In genomic region chr7:25705801-25706251, GRCm38 (mm10) we compare ENCODE assay signal across 8 mouse cellular contexts. TPM values are rescaled to one million over a fixed set of nuclear protein-coding genes. Genes with fewer than 3 reads are reported as not detected.
DNase-seq lines count a peak whose midpoint lies in the region; ATAC-seq and TF ChIP-seq lines count a peak whose summit lies in the region.

No protein-coding gene starts in this region.

- no peak for ATAC-seq in liver, embryonic 11.5 days (replicated peaks; ENCODE audit: low FRiP score)

- WGBS in cerebellum, adult 2 months = 24% methylated on average over 6 of the region's 6 CpGs
- WGBS in liver, embryonic 11.5 days = 69% methylated on average over 6 of the region's 6 CpGs

- peak; percentile 43 to 61 for DNase-seq in cerebellum, adult 2 months
- DNase-seq in cerebellum, adult 8-10 months = no peak
- peak; percentile 26 for DNase-seq in urinary bladder, postnatal 25 days (ENCODE audit: low spot score)
- DNase-seq in urinary bladder, postnatal 10 days (ENCODE audit: low spot score) = no peak
- DNase-seq in liver, embryonic 11.5 days (ENCODE audit: low spot score) = no peak
- DNase-seq in telencephalon, adult 2 months (ENCODE audit: low read depth, low spot score) = peak; percentile 58
- DNase-seq in layer of hippocampus, adult 18-20 months (ENCODE audit: low spot score in 2 of 2) = no peak
- no peak for DNase-seq in spleen, postnatal 14 days (ENCODE audit: low spot score in 2 of 2)

- TF ChIP-seq POLR2A in cerebellum, adult 2 months (IDR thresholded peaks at IDR 0.05; ENCODE audit: borderline replicate concordance, insufficient read depth, low read length) = no peak

- peaks cover 5% of the 10 kb centered on the region for H3K4me1 ChIP-seq in cerebellum, adult 2 months (ENCODE audit: control insufficient read depth, insufficient read depth, low read length)
- peaks cover 51% of the 10 kb centered on the region for H3K4me1 ChIP-seq in liver, embryonic 11.5 days (replicated peaks; ENCODE audit: control insufficient read depth, insufficient read depth, low read length)

- H3K27me3 ChIP-seq in cerebellum, adult 2 months (ENCODE audit: control insufficient read depth, insufficient read depth, low read length) = no peaks in the 10 kb centered on the region
- no peaks in the 10 kb centered on the region for H3K27me3 ChIP-seq in liver, embryonic 11.5 days (replicated peaks; ENCODE audit: control insufficient read depth, insufficient read depth, low read length)

- H3K9me3 ChIP-seq in liver, embryonic 11.5 days (ENCODE audit: control insufficient read depth, low read length) = peaks cover 7% of the 10 kb centered on the region; the same call in 1 of the 2 replicates

- H3K4me2 ChIP-seq in liver, embryonic 11.5 days = no peak overlapping the region

- no peak overlapping the region for H3K4me3 ChIP-seq in cerebellum, adult 2 months (replicated peaks; ENCODE audit: insufficient read depth, low read depth, low read length)
- no peak overlapping the region for H3K4me3 ChIP-seq in liver, embryonic 11.5 days (ENCODE audit: low read depth, low read length)

- H3K27ac ChIP-seq in cerebellum, adult 2 months (ENCODE audit: insufficient read depth, low read length) = no peak overlapping the region
- H3K27ac ChIP-seq in liver, embryonic 11.5 days (ENCODE audit: low read depth, low read length) = peak overlapping the region; percentile 46; the same call in 1 of the 2 replicates

- TF ChIP-seq CTCF in cerebellum, adult 2 months (IDR thresholded peaks at IDR 0.05; ENCODE audit: borderline replicate concordance, insufficient read depth, low read depth, low read length) = no peak

- peaks cover 20% of the 10 kb centered on the region for H3K36me3 ChIP-seq in liver, embryonic 11.5 days (ENCODE audit: control insufficient read depth, insufficient read depth, low read length)

- no peak overlapping the region for H3K9ac ChIP-seq in liver, embryonic 11.5 days (ENCODE audit: low read depth, low read length)

RNA-seq across cellular contexts. Expression of gene Ccdc97, which starts 13.1 kb away (rescaled TPM):
- 59.3 and 62.7 TPM in 2 replicates for polyA plus RNA-seq in cerebellum, adult 2 months (2012; rRNA removed)
- 33.2 and 33.9 TPM in 2 replicates for polyA plus RNA-seq in liver, embryonic 11.5 days (2014; fragmentation: Nextera tagmentation; extraction: Ambion mirVana)
- 10 to 100 TPM; 63.4 to 65.6 TPM for total RNA-seq in layer of hippocampus, adult 18-20 months (2021)

RNA-seq across cellular contexts. Expression of gene Tgfb1, which starts 19.0 kb away (rescaled TPM):
- 4.9 and 5.0 TPM in 2 replicates for polyA plus RNA-seq in cerebellum, adult 2 months (2012; rRNA removed)
- polyA plus RNA-seq in liver, embryonic 11.5 days (2014; fragmentation: Nextera tagmentation; extraction: Ambion mirVana) = 14.4 and 16.4 TPM in 2 replicates
- 1 to 10 TPM; 6.5 to 7.7 TPM for total RNA-seq in layer of hippocampus, adult 18-20 months (2021)

RNA-seq across cellular contexts. Expression of gene B9d2, which starts 25.2 kb away (rescaled TPM):
- polyA plus RNA-seq in cerebellum, adult 2 months (2012; rRNA removed) = 36.9 and 37.3 TPM in 2 replicates
- polyA plus RNA-seq in liver, embryonic 11.5 days (2014; fragmentation: Nextera tagmentation; extraction: Ambion mirVana) = 38.2 and 40.9 TPM in 2 replicates
- total RNA-seq in layer of hippocampus, adult 18-20 months (2021) = 10 to 100 TPM; 22.2 to 26.3 TPM

RNA-seq across cellular contexts. Expression of gene Tmem91, which starts 30.9 kb away (rescaled TPM):
- polyA plus RNA-seq in cerebellum, adult 2 months (2012; rRNA removed) = 27.2 and 27.4 TPM in 2 replicates
- polyA plus RNA-seq in liver, embryonic 11.5 days (2014; fragmentation: Nextera tagmentation; extraction: Ambion mirVana) = 2.5 and 3.3 TPM in 2 replicates
- total RNA-seq in layer of hippocampus, adult 18-20 months (2021) = 10 to 100 TPM in 1 of 2 experiments, 1 to 10 TPM in 1; 8.4 to 10.9 TPM

RNA-seq across cellular contexts. Expression of gene Exosc5, which starts 46.9 kb away (rescaled TPM):
- polyA plus RNA-seq in cerebellum, adult 2 months (2012; rRNA removed) = 42.3 and 42.8 TPM in 2 replicates
- polyA plus RNA-seq in liver, embryonic 11.5 days (2014; fragmentation: Nextera tagmentation; extraction: Ambion mirVana) = 125 and 139 TPM in 2 replicates
- total RNA-seq in layer of hippocampus, adult 18-20 months (2021) = 10 to 100 TPM; 25.8 to 30.4 TPM

Comparison
In these comparisons a context has a peak if more than half of its experiments do, and no peak if none do; other contexts are left out.
1. DNase-seq: peak in cerebellum, adult 2 months (2 of 2), urinary bladder, postnatal 25 days (single experiment) and telencephalon, adult 2 months (single experiment); none in cerebellum, adult 8-10 months (single experiment), urinary bladder, postnatal 10 days (single experiment), liver, embryonic 11.5 days (single experiment), layer of hippocampus, adult 18-20 months (0 of 2) and spleen, postnatal 14 days (0 of 2).